Comparison of ENCODE assay signal across 18 mouse cellular contexts in the genomic region with DNA sequence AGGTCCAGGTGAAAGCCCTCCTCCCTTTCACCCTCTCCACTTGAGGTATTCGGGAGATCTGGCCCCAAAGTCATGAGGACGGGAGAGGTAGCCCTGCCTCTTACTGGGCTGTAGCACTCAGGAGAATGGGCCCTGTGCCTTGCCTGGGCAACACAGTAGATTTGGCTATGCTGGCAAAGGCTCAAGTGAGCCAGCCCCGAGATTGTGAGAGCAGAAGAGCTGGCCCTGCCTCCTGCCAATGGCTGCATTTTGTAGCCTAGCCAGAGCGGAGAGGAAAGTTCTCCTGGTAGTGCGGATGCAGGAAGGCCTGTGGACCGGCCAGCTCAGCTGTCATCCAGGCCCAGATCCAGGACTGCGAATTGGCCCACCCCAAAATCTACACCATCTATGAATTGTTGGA.
"Had no signal": no experiment of that assay in that cellular context is flagged by ENCODE, and none has a peak within 500 bp of the region (broad histone marks: within the 10 kb centered on the region; RNA-seq: fewer than 3 reads in every experiment).

No protein-coding gene starts in this region.

- H3K9ac ChIP-seq: lung, embryonic 14.5 days; midbrain, embryonic 12.5 days; neural tube, embryonic 13.5 days; neural tube, embryonic 15.5 days had no signal

- H3K4me1 ChIP-seq: midbrain, embryonic 10.5 days; midbrain, embryonic 12.5 days; neural tube, embryonic 13.5 days; neural tube, embryonic 15.5 days had no signal

- H3K27ac ChIP-seq: midbrain, embryonic 10.5 days; midbrain, embryonic 12.5 days; neural tube, embryonic 13.5 days; neural tube, embryonic 15.5 days had no signal

- H3K27me3 ChIP-seq: midbrain, embryonic 12.5 days; neural tube, embryonic 13.5 days; neural tube, embryonic 15.5 days had no signal

- H3K4me2 ChIP-seq: lung, embryonic 14.5 days; midbrain, embryonic 12.5 days; neural tube, embryonic 13.5 days; neural tube, embryonic 15.5 days had no signal

- H3K36me3 ChIP-seq: midbrain, embryonic 10.5 days; midbrain, embryonic 12.5 days; neural tube, embryonic 13.5 days; neural tube, embryonic 15.5 days had no signal

- ATAC-seq: midbrain, embryonic 16.5 days had no signal

- DNase-seq: lung, embryonic 14.5 days; lung, postnatal 10 days; lung, postnatal 4 days; midbrain, embryonic 14.5 days; retina, postnatal 1 day; right cerebral cortex, adult 18-20 months; right cerebral cortex, postnatal 25 days; right cerebral cortex, postnatal 4 days; spleen, adult 18-20 months; thymus, adult 18-20 months; thymus, postnatal 14 days; thymus, postnatal 36 days had no signal

- H3K4me3 ChIP-seq: midbrain, embryonic 10.5 days; midbrain, embryonic 12.5 days; myocyte; neural tube, embryonic 13.5 days; neural tube, embryonic 15.5 days had no signal

- H3K9me3 ChIP-seq: midbrain, embryonic 10.5 days; midbrain, embryonic 12.5 days; neural tube, embryonic 13.5 days; neural tube, embryonic 15.5 days had no signal
